Mouse (Mus musculus): ENCODE results near the gene Fat2. TPM values are rescaled to one million over a fixed set of nuclear protein-coding genes. Genes with fewer than 3 reads are reported as not detected.

Fat2 gene
- polyA plus RNA-seq, 1 experiment from 2014 or later = not detected

DNA sequence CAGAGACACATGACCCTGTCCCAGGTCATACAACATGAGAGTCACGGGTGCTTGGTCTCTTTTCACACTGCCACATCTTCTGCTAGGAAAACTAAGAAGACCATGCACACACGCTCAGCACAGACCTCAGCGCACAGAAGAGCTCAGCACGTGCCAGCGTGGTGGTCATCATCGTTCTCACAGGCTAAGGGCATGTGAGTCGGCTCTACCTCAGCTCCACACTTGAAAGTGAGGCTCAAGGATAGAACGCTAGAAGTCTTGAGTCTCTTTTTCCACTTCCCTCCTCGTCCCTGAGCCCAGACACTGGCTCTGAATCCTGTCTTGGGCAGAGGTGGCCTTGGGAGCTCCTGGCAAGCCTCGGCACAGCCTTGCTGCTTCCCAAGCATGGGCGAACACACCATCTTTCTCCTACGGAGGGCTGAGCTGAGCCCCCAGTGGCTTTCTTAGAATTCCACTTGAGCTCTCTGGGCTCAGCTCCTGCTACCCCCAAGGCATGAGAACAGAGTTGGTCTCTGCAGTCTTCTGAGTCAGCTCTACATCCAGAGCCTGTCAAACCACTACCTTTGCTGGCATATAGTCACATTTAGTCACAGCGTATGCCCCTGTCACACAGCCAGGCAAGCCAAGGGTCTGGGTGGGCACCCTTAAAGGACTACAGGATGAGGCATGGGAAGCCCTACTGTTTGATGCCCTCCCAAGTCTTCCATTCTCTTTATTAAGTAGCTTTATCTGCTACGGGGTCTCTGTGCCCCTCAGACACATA lies 869 bp downstream of the Fat2 start:
- no peaks in the 10 kb centered on the region for H3K36me3 ChIP-seq (replicated peaks; ENCODE audit: insufficient read depth, low read length)
- 76% methylated on average over 14 of the region's 14 CpGs for WGBS (ENCODE audit: insufficient replicate concordance)

DNA sequence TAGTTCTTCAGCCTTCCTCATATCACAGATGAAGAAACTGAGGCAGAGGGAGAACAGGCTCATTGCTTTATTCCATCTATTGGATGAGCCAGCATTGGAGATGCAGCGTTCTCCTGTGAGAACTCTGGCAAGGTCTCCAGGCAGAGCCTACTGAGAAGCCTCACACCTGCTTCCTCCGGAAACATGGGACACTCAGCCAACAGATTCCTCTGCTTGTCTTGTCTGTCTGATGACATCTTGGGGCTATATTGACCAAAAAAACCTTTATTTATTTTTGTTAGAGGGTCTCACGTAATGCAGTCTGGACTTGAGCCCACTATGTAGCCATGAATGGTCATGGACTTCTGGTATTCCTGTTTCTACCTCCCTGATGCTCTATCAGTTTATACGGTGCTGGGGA lies 1.8 kb downstream of the Fat2 start:
- WGBS (ENCODE audit: insufficient replicate concordance) = 78% methylated on average over 4 of the region's 4 CpGs
- Histone ChIP-seq H3K4me1 (ENCODE audit: insufficient read depth) (no peaks in the 10 kb centered on the region), H3K27me3 (ENCODE audit: insufficient read depth, low read length) (no peaks in the 10 kb centered on the region), H3K9me3 (ENCODE audit: low read length) (no peaks in the 10 kb centered on the region), H3K4me3 (ENCODE audit: low read depth, low read length) (no peak overlapping the region), H3K36me3 (replicated peaks; ENCODE audit: insufficient read depth, low read length) (no peaks in the 10 kb centered on the region), H3K4me2 (ENCODE audit: low read depth, low read length) (no peak overlapping the region), H3K27ac (ENCODE audit: low read depth) (no peak overlapping the region), H3K9ac (replicated peaks) (no peak overlapping the region)
- TF ChIP-seq EP300 (IDR thresholded peaks at IDR 0.05; ENCODE audit: low read depth) (no peak), CTCF (IDR thresholded peaks at IDR 0.05; ENCODE audit: low read depth) (no peak)
- no peak for DNase-seq
- no peak for ATAC-seq

More for the DNA sequence above, 869 bp downstream of the Fat2 start:
- TF ChIP-seq EP300 (IDR thresholded peaks at IDR 0.05; ENCODE audit: low read depth) (no peak), CTCF (IDR thresholded peaks at IDR 0.05; ENCODE audit: low read depth) (no peak)
- H3K4me2 ChIP-seq (ENCODE audit: low read depth, low read length) = no peak overlapping the region
- DNase-seq (no peak), ATAC-seq (no peak)
- no peaks in the 10 kb centered on the region; the same call in 1 of the 2 replicates for H3K4me1 ChIP-seq (ENCODE audit: insufficient read depth)
- no peak overlapping the region for H3K27ac ChIP-seq (ENCODE audit: low read depth)
- no peak overlapping the region for H3K4me3 ChIP-seq (ENCODE audit: low read depth, low read length)
- H3K9me3 ChIP-seq (ENCODE audit: low read length) = no peaks in the 10 kb centered on the region
- H3K9ac ChIP-seq (replicated peaks) = no peak overlapping the region
- no peaks in the 10 kb centered on the region for H3K27me3 ChIP-seq (ENCODE audit: insufficient read depth, low read length)

DNA sequence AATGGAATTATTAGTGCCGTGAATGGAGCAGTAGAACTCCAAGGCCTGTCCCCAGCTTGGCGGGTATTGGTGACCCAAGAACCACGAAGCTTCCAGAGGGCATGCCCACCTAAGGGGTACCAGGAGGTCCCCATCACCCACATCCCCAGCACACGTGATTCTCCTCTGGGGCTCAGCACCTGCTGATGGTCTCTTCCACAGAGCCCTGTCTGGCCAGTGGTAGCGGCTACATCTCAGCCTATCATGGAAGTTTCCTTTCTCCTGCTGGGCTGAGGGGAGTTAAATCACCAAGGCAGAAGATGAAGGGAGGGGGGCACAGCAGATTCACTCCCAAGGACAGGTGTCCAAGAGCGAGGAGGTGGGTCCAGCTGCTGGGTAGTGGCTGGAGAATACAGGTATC lies 2.3 kb downstream of the Fat2 start:
- DNase-seq (no peak), ATAC-seq (no peak)
- Histone ChIP-seq H3K4me2 (ENCODE audit: low read depth, low read length) (no peak overlapping the region), H3K9ac (replicated peaks) (no peak overlapping the region), H3K27ac (ENCODE audit: low read depth) (no peak overlapping the region), H3K27me3 (ENCODE audit: insufficient read depth, low read length) (no peaks in the 10 kb centered on the region), H3K4me3 (ENCODE audit: low read depth, low read length) (no peak overlapping the region), H3K36me3 (replicated peaks; ENCODE audit: insufficient read depth, low read length) (no peaks in the 10 kb centered on the region), H3K9me3 (ENCODE audit: low read length) (no peaks in the 10 kb centered on the region), H3K4me1 (ENCODE audit: insufficient read depth) (no peaks in the 10 kb centered on the region)
- WGBS (ENCODE audit: insufficient replicate concordance) = 69% methylated on average over 6 of the region's 6 CpGs
- no peak for TF ChIP-seq EP300 (IDR thresholded peaks at IDR 0.05; ENCODE audit: low read depth)
- TF ChIP-seq CTCF (IDR thresholded peaks at IDR 0.05; ENCODE audit: low read depth) = no peak

DNA sequence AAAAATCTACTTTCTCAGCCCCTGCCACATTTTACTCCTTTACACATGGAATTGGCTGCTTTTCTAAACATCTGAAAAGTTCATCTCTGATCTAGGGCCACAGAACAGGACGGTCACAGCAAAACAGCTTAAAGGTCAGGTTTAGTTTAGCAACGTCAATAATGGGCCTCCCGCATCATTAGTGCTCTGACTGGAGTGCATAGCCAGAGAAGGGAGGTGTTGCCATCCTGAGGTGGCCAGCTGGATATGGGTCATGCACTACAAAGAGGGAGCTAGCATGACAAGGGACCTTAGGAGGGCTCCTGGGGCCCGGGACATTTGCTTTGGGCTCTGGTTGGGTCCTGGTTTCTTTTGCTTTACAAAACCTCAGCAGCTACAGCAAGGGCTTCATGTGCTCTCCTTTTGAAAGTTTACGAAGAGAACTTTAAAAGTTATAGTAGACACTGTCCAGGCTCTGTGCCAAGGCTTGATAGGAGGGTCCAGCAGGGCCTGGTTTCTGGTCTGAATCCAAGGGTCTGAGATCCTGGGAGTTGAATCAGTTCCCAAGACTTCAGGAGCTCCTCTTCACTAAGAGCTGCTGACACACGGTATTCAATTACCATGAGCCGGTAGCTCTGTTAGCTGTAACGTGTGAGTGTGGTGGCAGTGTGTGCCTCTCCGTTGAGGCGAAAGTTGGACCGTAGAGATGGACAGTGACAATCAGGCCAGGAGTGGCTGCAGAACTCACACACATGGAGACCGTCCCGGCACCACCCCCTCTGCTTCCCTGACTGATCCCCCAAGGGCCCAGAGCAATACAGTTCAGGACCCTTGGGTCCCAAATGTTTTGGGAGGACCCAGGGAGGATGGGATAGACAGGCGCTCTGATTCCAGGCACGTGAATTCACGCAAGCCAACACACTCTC lies 6.2 kb downstream of the Fat2 start:
- 0 out of 2 replicates have a peak, but pooled peaks have one; percentile 3 for TF ChIP-seq CTCF (IDR thresholded peaks at IDR 0.05; ENCODE audit: low read depth)
- TF ChIP-seq EP300 (IDR thresholded peaks at IDR 0.05; ENCODE audit: low read depth) = no peak
- no peak overlapping the region for H3K27ac ChIP-seq (ENCODE audit: low read depth)
- H3K4me1 ChIP-seq (ENCODE audit: insufficient read depth) = no peaks in the 10 kb centered on the region
- no peak overlapping the region for H3K9ac ChIP-seq (replicated peaks)
- no peaks in the 10 kb centered on the region for H3K36me3 ChIP-seq (replicated peaks; ENCODE audit: insufficient read depth, low read length)
- H3K4me3 ChIP-seq (ENCODE audit: low read depth, low read length) = no peak overlapping the region
- DNase-seq (no peak), ATAC-seq (peak; percentile 79)
- H3K27me3 ChIP-seq (ENCODE audit: insufficient read depth, low read length) = no peaks in the 10 kb centered on the region
- no peaks in the 10 kb centered on the region for H3K9me3 ChIP-seq (ENCODE audit: low read length)
- H3K4me2 ChIP-seq (ENCODE audit: low read depth, low read length) = no peak overlapping the region
- WGBS (ENCODE audit: insufficient replicate concordance) = 67% methylated on average over 16 of the region's 16 CpGs

DNA sequence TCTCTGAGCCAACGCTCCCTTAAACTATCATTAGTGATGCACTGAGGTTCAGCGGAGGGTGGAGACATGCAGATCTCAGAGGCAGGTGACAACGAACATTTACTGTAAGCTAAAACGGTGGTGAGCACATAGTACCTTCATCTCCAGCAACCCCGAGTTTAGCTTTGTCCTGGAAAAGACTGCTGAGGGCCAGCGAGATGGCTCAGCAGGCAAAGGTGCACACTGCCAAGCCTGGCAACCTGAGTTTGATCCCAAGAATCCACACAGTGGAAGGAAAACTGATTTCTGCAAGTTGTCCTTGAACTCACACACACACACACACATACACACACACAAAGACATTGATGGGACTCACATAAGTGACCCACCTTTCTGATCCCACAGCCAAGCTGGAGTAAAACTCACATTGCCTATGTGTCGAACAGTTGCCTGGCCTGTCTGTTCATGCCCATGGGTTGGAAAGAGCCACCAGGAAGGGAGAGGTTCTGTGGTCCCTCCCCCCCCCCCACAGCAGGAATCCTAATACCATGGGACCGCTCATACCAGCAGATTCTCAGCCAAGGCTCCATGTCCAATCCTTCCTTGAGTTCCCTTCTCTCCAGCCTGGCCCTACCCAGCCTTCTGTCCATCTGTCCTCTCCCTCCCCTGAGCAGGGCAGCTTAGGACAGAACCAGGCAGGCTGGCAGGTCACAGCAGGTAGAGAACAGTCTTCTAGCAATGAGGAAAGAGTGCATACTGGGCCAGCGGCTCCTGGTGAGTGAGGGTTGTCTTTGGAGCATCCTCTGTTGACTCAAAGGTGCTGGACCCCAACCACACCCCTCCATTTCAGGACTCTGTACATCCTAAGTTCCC lies 8.6 kb downstream of the Fat2 start:
- H3K4me1 ChIP-seq (ENCODE audit: insufficient read depth) = no peaks in the 10 kb centered on the region
- ATAC-seq = no peak

More for the DNA sequence above, 8.6 kb downstream of the Fat2 start:
- Histone ChIP-seq H3K9ac (replicated peaks) (no peak overlapping the region), H3K9me3 (ENCODE audit: low read length) (no peaks in the 10 kb centered on the region), H3K36me3 (replicated peaks; ENCODE audit: insufficient read depth, low read length) (no peaks in the 10 kb centered on the region), H3K4me3 (ENCODE audit: low read depth, low read length) (no peak overlapping the region), H3K27ac (ENCODE audit: low read depth) (no peak overlapping the region), H3K4me2 (ENCODE audit: low read depth, low read length) (no peak overlapping the region), H3K27me3 (ENCODE audit: insufficient read depth, low read length) (no peaks in the 10 kb centered on the region)
- 72% methylated on average over 9 of the region's 9 CpGs for WGBS (ENCODE audit: insufficient replicate concordance)
- TF ChIP-seq CTCF (IDR thresholded peaks at IDR 0.05; ENCODE audit: low read depth) = no peak
- TF ChIP-seq EP300 (IDR thresholded peaks at IDR 0.05; ENCODE audit: low read depth) = no peak
- DNase-seq = no peak

All from liver, postnatal 0 days (tissue).